12 mouse cellular contexts compared by ENCODE assay signal in the genomic region with DNA sequence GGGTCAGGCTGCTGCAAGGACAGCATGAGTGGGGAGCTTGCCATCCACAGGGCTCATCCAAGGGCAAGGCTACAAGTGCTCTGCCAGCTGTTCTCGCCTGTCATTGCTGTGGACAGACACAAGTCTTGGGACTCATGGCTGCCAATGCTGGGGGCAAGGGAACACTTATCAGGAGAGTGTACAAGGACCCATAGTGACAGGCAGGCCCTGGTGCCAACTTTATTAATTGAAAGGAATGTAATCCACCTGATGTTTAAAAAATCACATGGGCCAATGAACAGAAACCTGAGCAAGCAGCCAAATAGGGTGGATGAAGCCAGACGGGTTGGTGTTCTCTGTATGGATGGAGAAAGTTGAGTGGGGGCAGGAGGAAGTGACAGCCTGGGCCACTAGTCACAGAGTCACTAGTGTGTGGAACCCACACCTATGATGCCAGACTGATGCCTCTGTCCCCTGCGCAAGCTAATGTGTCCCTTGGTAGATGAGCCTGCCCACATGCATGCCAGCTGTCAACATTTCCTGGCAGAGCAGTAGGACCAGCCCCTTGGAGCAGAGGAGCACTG.
A peak's percentile ranks its signal among the peaks of the same experiment; 100 is the strongest.
DNase-seq lines count a peak whose midpoint lies in the region; ATAC-seq lines count a peak whose summit lies in the region.
"Had no signal": no experiment of that assay in that cellular context is flagged by ENCODE, and none has a peak within 500 bp of the region (broad histone marks: within the 10 kb centered on the region; RNA-seq: fewer than 3 reads in every experiment).

No protein-coding gene starts in this region.

- H3K9me3 ChIP-seq in heart, embryonic 12.5 days (replicated peaks): no peaks in the 10 kb centered on the region
- peaks cover 7% of the 10 kb centered on the region; the same call in 1 of the 2 replicates for H3K9me3 ChIP-seq in megakaryocyte, embryonic 14.5 days

- no peak overlapping the region for H3K27ac ChIP-seq in heart, embryonic 12.5 days (ENCODE audit: poor library complexity, severe bottlenecking)

- H3K4me2 ChIP-seq in heart, embryonic 12.5 days: no peak overlapping the region

- no peak overlapping the region for H3K4me3 ChIP-seq in heart, embryonic 12.5 days
- H3K4me3 ChIP-seq in megakaryocyte, embryonic 14.5 days (replicated peaks): peak overlapping the region; percentile 38

- DNase-seq in heart, adult 11 months: peak; percentile 98
- DNase-seq in gastrocnemius, adult 8-10 months (ENCODE audit: low spot score in 2 of 2): peak; percentile 27 to 47
- peak; percentile 18 to 33 for DNase-seq in heart, postnatal 36 days
- no peak for DNase-seq in T-cell, adult 2 months (ENCODE audit: low spot score)
- DNase-seq in retina, embryonic 14.5 days (ENCODE audit: low spot score): no peak
- DNase-seq: cerebellum, adult 8-10 months; lung, postnatal 14 days; right cerebral cortex, adult 18-20 months; thymus, postnatal 36 days had no signal

- 86% methylated on average over 3 of the region's 3 CpGs for WGBS in heart, embryonic 12.5 days

- no peak overlapping the region for H3K9ac ChIP-seq in heart, embryonic 12.5 days

- no peaks in the 10 kb centered on the region for H3K36me3 ChIP-seq in heart, embryonic 12.5 days
- no peaks in the 10 kb centered on the region for H3K36me3 ChIP-seq in megakaryocyte, embryonic 14.5 days (replicated peaks; ENCODE audit: low read length)

- H3K27me3 ChIP-seq in heart, embryonic 12.5 days (replicated peaks): no peaks in the 10 kb centered on the region
- H3K27me3 ChIP-seq in megakaryocyte, embryonic 14.5 days (replicated peaks): no peaks in the 10 kb centered on the region

- H3K4me1 ChIP-seq in heart, embryonic 12.5 days (replicated peaks): no peaks in the 10 kb centered on the region
- no peaks in the 10 kb centered on the region for H3K4me1 ChIP-seq in megakaryocyte, embryonic 14.5 days

- intact Hi-C loops in heart, postnatal 36 days (cut with DNase I): loop anchor here (10.0 kb wide), 1 partner anchor 262 kb away; no protein-coding TSS in a partner anchor

- ATAC-seq in heart, embryonic 12.5 days (ENCODE audit: insufficient number of reproducible peaks, low FRiP score): no peak
- ATAC-seq in megakaryocyte, adult 5-6 weeks (ENCODE audit: poor library complexity, severe bottlenecking): no peak

Comparison
In these comparisons a context has a peak if more than half of its experiments do, and no peak if none do; other contexts are left out.
1. DNase-seq: peak in heart, adult 11 months (single experiment), gastrocnemius, adult 8-10 months (2 of 2) and heart, postnatal 36 days (2 of 2); none in T-cell, adult 2 months (single experiment) and retina, embryonic 14.5 days (single experiment).